Mouse (Mus musculus) right cerebral cortex, adult 18-20 months (tissue): ENCODE data around the gene Igfn1.

Source experiments
- DNase-seq: peaks from one replicate; pipeline ENCODE4 v3.0.0; 2022; ENCODE audit warnings: mixed read lengths

Igfn1 gene

DNA sequence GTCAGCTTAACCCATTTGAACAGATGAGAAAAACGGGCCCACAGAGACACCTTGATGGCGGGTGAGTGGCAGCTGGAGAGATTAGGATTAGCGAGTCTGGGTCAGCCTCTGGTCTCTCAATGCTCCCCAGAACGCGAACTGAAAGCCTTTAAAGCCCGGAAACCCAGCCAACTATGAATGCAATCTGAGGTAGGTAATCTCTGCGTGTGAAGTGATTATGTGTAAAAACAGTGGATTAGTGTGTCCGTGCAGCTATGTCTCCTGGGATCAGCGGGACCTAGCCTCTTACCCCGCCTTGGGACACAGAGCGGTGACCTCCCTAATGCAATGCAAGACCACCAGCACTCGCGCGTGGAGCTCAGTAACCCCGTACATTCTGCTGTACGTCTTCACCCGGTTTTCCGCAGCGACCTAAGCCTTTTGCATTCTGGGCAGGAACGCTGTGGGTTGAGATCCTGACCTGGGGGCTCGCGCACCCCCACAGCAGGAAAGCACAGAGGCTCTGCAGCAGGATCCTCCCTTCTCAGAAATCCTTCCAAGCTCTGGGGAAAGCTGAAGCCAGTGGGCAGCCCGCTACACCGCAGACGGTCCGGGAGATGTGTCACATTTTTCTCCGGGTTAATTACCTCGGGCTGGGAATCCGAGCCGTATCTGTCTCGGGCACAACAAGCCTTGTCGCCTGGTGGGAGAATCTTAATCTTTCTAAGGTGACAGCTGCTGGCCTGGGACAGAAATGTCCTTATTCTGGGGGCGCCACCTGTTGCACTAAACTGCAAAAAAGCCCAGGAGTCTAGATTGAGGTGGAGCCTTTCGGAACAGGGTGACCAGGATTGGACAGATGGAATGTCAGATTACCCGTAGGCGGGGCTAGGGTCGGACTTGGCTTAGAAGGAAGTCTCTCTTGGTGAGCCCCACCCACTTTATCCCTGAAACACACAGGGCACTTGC is 1.3 kb upstream of the Igfn1 start, which contains the start of gene Tmem9:
Gene Tmem9, plus strand, starts transcription at position 940 of the 948 bp plus-strand sequence.
- DNase-seq = peak; percentile 57

DNA sequence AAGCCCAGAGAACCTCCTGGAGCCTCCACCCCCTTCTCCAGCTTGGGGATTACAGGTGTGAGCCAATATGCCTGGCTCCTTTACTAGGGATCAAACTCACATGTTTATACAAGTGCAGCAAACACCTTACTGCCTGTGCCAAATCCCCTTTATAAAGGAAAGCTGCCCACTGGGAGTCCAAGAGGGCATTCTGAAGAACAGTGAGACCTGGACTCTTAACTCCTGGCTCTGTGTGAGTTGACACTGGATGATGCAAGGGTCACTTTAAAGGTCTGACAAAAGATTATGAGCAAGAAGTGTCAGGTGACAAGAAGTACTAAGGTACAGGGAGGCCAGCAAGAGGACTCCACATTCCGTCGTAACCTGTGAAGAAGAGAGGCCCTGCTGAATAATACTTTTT is 4.7 kb downstream of the Igfn1 start:
- no peak for DNase-seq

DNA sequence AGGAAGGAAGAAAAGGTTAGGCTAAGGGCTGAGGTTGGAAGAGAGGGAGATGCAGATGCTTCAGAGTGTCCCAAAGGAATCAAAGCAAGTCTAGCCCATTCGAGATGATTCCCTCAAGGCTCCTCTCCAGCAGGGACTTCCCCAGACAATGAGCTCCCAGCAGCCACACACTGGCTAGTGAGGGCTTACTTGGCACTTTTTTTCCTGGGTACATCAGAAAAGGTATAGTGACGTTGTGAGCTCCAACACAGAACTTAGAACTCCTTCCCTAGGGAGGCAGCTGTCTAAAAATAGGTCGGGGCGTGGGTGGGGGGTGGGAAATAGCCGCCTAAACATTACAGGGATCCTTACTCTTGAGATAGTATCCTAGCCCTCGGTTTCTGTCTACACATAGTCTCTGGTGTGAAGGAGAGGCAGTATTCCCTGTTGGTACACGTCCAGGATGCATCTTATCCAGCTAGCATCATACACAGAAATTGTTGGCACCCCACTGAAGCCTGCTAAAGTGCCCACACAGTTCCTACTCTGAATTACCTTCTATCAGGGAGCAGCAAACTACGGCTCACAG is 6.3 kb downstream of the Igfn1 start:
- peak; percentile 15 for DNase-seq

DNA sequence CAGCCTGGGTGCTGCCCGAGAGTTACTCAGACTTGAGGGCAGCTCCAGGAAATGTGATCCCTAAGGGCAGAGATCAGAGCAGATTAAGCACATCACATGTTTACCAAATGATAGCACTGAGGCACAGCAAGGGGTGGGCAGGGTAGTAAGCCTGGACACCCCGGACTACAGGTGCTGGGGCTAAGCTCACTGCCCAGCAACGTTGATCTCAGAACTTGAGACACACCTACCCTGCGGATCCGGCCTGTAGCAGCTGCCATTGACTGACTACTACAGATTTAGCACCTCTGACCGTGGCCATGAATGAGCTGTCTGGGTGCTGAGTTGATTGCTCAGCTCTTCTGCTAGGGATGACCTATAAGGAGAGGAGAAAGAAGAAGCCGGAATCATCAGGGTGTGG is 8.6 kb downstream of the Igfn1 start:
- no peak for DNase-seq

DNA sequence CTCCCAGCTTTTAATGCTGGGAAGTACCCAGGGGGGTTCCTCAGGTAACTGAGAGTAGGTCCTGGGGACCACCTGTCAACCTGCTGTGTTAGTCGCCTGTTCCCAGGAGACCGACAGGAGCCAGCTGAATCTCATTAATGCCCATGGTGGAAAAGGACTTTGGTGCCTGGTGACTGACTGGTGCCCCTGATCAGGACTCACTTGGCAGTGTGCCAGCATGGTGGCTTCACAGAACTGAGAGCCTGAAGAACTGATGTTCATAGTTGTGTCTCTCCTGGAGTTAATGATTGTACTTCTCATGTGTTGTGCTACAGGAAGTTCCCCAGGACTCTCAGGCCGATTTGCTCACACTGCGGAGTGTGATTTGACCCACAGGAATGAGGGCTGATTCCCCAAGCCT is 12.7 kb downstream of the Igfn1 start:
- no peak for DNase-seq

DNA sequence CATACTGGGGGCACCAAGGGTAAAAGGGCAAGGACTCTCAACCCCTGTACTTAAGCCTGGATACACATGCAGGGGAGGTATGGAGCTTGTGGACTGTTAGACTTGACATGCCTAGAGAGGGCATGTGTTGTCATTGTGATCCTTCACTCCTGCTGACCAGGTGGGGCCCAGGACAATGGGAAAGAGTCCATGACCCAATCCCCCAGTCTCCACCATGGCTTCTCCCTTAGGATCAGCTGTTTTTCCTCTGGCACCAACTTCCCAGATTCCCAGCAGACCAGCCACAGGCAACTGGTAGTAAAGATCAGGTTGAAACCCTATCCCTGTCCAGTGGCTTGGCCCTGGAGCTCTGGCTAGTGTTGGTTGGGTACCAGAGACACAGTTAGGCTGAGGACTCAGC is 16.3 kb downstream of the Igfn1 start:
- DNase-seq = no peak

DNA sequence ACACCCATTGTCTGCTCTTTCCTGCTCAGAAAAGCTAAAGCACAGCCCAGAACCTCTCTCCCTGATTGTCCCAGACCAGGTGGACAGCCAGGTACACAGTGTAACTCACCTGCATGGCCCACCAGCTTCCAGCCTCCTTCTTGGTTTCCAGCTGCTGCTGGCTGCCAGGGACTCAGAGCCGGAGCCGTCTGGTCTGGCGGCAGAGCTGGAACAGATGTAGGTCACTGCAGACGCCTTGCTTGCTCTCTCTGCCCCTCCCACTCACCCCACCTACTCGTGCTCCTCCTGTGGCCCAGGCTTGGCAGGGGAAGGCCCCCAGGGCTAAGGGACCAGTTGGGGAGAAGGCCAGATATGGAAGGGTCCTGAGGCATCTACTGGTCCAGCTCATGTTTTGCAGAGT is 22.0 kb downstream of the Igfn1 start:
- no peak for DNase-seq

DNA sequence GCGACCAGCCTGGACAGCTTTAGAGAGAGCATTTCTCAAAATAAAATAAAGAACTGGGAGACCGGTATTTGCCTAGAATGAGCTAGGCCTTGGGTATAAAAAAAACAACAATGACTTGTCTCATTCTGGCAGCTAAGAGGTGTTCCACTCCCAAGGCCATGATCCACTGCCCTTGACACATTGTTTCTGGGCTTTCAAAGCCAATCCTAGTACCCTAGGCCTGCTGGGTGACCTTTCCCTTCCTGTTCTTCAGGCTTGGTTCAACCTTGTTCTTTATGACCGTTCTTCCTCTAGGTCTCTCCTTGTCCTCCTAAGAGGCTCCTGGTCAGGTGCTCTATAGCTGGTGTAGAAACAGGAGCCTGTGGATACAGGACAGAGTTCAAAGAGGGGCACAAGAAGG is 33.6 kb downstream of the Igfn1 start:
- no peak for DNase-seq

DNA sequence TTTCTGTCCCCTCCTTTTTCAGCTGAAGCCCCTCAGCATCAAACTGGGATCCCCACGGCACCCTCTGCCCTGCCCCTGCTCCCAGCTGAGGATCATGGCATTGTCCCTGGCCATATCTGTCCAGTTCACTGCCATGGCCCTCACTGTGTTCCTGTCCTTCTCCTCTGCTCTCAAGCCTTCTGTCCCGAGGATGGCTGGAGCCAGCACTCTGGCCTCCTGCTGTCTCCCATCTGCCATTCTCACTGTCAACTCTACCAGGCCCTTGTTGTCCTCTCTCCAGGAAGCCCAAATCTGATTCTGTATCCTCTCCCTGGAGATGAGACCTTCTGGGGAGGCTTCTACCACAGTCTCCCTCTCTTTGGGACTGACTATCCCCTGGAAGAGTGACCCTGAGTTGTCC is 35.7 kb downstream of the Igfn1 start:
- DNase-seq = no peak

DNA sequence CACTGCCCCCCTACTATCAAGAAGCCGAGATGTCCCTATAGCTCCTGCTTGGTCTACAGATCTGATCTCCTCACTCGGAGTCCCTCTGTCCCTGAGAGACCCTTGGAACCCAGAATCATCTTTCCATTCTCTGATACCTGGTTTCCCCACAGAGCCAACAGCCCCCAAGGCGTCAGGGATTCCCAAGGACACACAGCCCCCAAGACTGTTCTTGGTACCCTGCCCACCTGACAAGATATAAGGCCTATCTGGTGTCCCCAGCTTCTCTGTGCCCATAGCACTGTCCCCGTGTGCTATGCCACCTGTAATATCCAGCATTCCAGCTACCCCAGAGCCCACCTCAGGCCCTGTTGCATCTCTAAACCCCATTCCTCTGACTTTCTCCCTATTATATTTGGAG is 38.4 kb downstream of the Igfn1 start:
- DNase-seq = no peak

DNA sequence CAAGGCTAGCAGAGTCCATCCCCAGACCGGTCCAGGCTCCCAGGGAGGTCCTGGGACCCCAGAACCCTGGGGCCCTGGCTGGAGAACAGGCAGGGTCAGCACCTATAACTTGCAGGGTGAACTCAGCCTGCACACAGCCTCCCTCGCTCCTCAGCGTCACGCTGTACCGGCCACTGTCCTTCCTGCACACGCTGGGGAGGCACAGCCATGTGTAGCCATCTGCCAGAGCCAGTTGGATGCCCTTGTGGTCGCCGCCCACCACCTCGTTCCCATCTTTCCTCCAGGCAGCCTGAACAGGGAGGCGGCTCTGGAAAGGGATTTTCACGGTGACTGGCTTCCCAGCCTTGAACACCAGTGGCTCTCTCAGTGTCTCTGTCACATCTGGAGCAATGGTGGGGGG is 41.6 kb downstream of the Igfn1 start:
- DNase-seq = peak; percentile 63

DNA sequence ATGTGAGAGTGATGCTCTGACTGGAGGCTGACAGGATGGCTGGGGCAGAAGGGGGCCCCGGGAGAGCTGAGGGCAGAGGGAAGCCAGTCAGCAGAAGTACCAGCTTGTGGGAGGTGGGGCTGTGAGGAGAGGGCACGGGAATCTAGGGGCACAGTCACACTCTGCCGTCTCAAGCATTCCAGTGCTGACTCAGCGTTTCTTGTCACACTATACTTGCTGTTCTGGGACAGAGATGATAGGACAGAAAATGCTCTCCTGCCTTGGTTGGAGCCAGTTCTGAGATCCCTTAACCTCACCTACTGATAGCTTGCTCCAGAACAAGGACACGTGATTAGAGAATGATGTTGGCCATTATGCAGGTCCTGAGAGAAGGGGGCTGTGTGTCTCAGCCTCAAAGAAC is 43.0 kb downstream of the Igfn1 start:
- DNase-seq = no peak

DNA sequence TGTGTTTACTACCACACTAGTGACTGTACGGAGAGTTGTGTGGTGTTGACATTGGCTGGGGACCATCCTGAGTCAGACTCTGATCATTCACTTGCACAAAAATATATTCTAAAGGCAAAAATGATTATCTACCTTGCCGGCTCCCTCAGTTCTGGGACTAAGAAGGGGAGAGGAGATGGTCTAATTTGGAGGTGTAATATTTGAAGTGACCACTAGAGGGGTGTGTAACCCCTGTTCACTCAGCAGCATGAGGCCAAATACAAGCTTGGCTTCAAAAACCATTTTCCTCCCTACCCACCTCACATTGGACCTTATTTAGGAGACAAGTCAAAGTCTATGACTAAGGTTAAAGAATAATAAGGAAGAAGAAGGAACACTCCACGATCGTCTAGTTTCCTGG is 47.7 kb downstream of the Igfn1 start:
- DNase-seq = peak; percentile 29

DNA sequence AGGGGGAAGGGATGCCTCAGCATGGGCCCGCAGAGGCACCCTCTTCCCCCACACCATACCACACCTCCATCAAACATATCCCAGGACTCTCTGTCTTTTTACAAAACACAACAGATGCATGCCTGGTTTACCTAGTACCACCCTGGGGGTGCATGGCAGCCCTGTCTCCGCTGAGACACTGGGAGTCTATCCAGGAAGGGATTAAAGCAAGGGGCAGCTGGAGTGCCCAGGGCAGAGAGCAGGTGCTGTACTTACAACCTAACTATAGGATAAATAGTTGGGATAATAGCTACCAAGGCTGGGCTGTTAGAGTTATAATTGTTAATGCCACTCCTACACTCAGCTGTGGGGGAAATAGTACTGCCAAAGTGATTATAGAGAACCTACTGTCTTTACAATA is 57.3 kb downstream of the Igfn1 start:
- no peak for DNase-seq

DNA sequence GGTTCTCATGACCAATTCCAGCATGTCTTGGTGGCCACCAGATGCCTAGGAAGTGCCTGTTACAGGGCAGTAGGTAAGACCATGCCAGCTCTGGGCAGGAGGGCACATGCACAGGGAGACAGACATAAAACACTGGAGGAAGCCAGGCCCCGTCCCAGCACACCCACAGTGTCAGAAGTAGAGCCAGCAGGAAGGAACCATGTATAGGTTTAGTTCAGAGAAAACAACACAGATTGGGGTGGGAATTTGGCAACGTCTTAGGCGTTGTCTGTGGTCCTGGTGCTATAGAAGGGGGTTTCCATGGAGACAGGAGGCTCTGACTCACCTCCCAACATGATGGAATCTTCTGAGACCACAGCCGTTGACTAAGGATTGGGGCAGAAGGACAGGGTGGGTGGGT is 59.9 kb downstream of the Igfn1 start:
- DNase-seq = peak; percentile 48

DNA sequence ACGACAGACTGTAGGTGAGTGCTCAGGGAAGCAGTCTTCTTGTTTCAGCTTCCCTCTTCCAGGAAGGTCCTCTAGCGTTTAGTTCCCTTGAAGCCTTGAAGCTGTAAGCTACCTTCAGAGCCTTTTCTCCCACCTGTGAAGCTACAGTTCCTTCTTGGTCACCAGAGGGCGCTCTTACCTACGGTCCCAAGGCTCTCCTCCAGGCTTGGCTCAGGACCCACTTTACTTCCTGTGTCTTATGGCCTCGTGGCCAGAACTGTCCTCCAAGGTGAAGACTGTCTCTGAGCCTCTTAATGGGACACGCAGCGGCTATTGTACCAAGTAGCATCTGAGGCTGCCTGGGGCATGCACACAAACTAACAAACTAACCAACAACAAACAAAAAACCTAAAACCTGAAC is 60.4 kb downstream of the Igfn1 start:
- DNase-seq = peak; percentile 52

DNA sequence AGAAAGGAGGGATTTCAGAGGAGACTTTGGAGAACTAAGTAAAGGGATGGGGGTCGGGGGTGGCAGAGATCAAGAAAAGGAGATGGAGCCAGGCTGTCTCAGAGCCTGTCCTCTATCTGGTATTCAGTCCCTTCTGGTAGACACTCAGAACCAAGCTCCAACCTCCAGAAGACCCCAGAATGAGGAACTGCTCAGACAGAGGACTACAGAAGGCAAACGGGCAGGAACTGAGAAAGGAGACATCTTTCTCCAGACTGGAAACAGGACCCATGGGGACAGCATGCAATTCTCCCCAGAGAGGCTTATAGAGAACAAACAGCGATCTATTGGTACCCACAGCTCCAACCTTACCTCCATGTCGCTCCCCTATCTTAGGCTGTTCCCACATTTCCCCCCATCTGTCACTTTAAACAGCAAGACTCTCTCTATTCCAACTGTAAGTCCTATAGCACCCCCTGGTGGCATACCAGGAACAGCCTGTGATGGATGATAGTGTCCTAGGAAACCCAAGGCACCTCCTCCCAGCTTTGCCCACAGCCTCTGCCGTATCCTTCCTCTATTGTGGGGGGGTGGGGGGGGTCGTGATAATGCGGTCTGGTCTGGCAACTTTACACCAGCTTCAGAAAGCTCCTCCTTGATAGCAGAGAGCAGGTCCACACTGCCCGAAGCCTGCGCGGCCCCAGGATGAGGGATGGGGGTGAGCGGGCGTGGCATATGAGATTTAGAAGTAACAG is 61.4 kb downstream of the Igfn1 start:
- DNase-seq = peak; percentile 87

DNA sequence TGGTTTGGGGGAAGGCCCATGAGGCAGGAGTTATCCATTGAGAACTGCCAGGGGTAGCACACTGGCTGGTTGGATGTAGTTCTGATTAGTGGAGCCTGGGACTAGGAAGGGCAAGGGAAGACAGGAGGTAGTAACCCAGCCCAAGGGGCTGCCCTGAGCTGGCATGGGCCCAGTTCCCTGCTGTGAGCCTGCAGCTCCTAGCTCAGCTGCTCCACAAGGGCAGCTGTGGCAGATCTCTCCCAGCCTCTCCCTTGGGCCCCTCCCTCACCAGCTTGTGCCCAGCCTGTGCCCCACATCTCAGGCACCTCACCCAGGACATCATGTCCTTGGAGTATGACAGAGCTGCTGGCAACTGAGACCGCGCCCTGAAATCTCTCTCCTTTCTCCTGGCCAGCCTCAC is 62.4 kb downstream of the Igfn1 start:
- no peak for DNase-seq

DNA sequence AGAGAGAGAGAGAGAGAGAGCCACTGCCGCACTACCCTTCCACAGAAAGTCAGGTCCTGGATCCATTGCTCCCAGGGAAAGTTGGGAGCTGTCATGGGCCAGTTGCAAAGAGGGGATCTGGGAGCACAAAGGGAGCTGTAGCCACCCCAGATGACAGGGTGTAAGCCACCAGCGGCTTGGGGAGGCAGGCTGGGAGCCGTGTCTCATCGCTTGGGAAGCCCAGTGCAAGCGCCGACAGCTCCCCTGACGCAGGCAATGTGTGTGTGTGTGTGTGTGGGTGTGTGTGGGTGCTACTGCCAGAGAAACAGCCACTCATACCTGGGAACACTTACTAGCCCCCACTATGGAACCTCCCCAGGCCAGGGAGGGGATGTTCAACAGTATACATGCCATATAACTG is 64.0 kb downstream of the Igfn1 start:
- DNase-seq = no peak

DNA sequence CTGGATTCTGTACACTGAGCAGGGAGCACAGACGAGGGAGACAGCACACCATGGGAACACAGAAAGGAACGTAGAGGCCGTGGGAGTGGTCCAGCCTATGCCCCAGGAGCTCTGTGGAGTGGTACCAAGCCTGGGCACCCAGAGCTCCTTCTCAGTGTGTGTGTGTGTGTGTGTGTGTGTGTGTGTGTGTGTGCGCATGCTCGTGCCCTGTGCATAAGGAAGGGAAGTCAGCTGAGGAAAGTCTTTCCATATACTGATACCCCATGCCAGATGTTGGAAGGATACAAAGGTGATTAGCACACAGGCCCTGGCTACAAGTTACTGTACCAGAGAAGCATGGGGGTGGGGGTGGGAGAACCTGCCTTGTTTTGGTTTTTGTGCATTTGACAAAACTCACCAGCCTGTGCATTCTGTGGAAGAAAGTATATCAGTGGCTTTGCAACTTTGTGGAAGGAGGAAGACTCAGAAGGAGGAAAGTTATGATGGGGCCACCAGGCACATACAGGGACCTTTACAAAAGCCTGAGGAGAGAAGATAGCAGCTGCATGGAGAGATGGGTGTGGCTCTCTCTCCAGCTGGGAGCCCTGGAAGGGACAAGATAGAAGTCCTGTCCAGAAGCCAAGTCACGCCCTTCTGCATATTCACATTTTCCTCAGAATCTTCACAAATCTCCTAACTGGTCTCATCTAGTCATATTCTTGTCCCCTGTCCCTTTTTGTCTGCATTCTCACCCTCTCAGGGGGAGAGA is 64.7 kb downstream of the Igfn1 start:
- no peak for DNase-seq

DNA sequence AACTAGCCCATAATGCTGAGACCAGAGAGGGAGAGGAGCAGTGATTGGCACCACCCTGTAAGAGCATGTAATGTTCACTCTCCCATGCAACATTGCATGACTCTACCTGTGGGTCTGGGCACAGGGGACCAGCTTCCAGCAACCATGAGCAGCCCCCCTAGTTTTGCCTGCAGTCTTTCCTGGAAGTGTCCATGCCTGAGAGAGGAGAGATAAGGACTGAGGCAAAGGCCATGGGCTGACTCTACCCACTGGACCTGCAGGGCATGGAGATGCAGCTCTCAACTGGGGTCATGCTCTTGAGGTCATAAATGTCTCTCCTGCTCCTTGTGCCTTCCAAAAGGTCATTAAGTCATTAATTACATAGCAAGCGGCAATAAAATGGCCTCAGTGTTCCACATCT is 70.1 kb downstream of the Igfn1 start:
- DNase-seq = no peak

DNA sequence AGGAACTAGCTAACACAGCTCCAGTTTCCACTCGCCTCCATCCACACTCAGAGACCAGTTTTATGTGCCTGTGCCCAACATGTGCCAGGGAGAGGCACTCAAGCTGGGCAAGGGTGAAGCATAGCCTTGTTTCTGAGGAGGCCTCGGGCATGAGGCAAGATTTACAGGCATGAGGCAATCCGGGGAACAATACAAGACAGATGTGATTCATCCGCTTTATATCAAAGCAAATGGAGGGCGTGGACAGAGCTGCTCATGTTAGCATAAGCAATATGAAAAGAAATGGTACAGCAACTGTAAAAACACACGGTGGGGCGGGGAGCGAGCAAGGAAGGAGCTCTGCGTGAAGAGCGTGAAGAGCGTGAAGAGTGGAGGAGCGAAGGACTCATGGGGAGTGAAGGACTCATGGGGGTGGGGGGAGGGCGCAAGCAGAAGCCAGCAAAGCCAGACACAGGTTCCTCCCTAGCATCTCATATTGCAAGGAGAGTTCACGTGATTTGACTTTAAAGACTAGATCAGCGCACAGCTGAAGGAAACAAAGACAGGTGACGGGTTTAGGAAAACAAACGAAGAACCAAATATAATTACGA is 72.3 kb downstream of the Igfn1 start:
- no peak for DNase-seq

DNA sequence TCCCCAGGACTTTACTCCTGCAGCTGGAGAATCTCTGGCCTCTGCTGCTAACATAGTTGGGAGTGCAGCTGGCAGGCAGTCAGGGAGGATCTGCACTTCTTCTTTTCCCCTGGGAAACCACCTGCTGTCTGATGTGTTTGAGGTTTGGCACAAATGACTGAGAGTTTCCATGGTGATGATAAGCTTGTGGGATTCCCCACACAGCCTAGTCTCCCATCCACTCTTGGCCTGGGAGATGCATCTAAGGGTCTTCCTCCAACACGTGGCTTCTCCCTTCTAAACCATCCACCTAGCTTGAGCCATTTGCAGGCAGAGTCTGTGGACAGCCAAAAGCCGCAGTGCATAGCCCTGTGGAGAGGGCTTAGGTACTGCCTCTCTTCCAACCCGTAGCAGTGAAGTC is 76.3 kb downstream of the Igfn1 start:
- peak; percentile 24 for DNase-seq
